In genomic region chr1:61530166-61530565, GRCm38 (mm10) we compare ENCODE assay signal across 14 mouse cellular contexts.
DNase-seq lines count a peak whose midpoint lies in the region; ATAC-seq and TF ChIP-seq lines count a peak whose summit lies in the region.
"Had no signal": no experiment of that assay in that cellular context is flagged by ENCODE, and none has a peak within 500 bp of the region (broad histone marks: within the 10 kb centered on the region; RNA-seq: fewer than 3 reads in every experiment).

No protein-coding gene starts in this region.

- H3K9me3 ChIP-seq in heart, embryonic 12.5 days (replicated peaks) = no peaks in the 10 kb centered on the region
- no peaks in the 10 kb centered on the region for H3K9me3 ChIP-seq in heart, embryonic 11.5 days (replicated peaks; ENCODE audit: control insufficient read depth, low read length)
- no peaks in the 10 kb centered on the region for H3K9me3 ChIP-seq in forebrain, postnatal 0 days (ENCODE audit: low read length)
- no peaks in the 10 kb centered on the region for H3K9me3 ChIP-seq in midbrain, postnatal 0 days (ENCODE audit: low read length)
- H3K9me3 ChIP-seq: liver, embryonic 12.5 days had no signal

- ATAC-seq in heart, embryonic 12.5 days (ENCODE audit: insufficient number of reproducible peaks, low FRiP score) = no peak
- ATAC-seq in heart, embryonic 11.5 days (replicated peaks; ENCODE audit: insufficient number of reproducible peaks, low FRiP score, low TSS enrichment) = no peak
- peak; percentile 40; the same call in 1 of the 2 replicates for ATAC-seq in forebrain, postnatal 0 days
- no peak for ATAC-seq in midbrain, postnatal 0 days (ENCODE audit: low FRiP score)
- ATAC-seq: liver, embryonic 12.5 days had no signal

- WGBS in heart, embryonic 12.5 days = 20% methylated on average over 3 of the region's 3 CpGs
- WGBS in heart, embryonic 11.5 days (ENCODE audit: insufficient replicate concordance) = 20% methylated on average over 3 of the region's 3 CpGs
- WGBS in forebrain, postnatal 0 days = 12% methylated on average over 3 of the region's 3 CpGs
- 16% methylated on average over 3 of the region's 3 CpGs for WGBS in midbrain, postnatal 0 days

- 0 out of 2 replicates have a peak overlapping the region, but pooled peaks have one; percentile 13 for H3K4me2 ChIP-seq in heart, embryonic 12.5 days
- no peak overlapping the region for H3K4me2 ChIP-seq in heart, embryonic 11.5 days
- no peak overlapping the region for H3K4me2 ChIP-seq in forebrain, postnatal 0 days (ENCODE audit: low read depth)
- no peak overlapping the region for H3K4me2 ChIP-seq in midbrain, postnatal 0 days (ENCODE audit: low read depth, low read length, poor library complexity, severe bottlenecking)
- H3K4me2 ChIP-seq: liver, embryonic 12.5 days had no signal

- peak; percentile 64 for DNase-seq in brain, embryonic 14.5 days (ENCODE audit: low read depth)
- no peak for DNase-seq in forebrain, postnatal 0 days
- peak; percentile 46 for DNase-seq in midbrain, postnatal 0 days (ENCODE audit: low spot score)
- DNase-seq in gastrocnemius, adult 8-10 months (ENCODE audit: low spot score in 2 of 2) = no peak
- no peak for DNase-seq in layer of hippocampus, adult 8-10 months (ENCODE audit: low spot score in 2 of 2)
- DNase-seq in left cerebral cortex, adult 11 months (ENCODE audit: low spot score) = no peak
- DNase-seq: adrenal gland, adult 2 months; B cell, adult 2 months; gastrocnemius, postnatal 10 days; heart, postnatal 14 days; kidney, adult 8-10 months had no signal

- H3K36me3 ChIP-seq in heart, embryonic 12.5 days = no peaks in the 10 kb centered on the region
- H3K36me3 ChIP-seq in heart, embryonic 11.5 days (ENCODE audit: control insufficient read depth, insufficient read depth, low read length) = no peaks in the 10 kb centered on the region
- no peaks in the 10 kb centered on the region for H3K36me3 ChIP-seq in forebrain, postnatal 0 days (ENCODE audit: insufficient read depth)
- no peaks in the 10 kb centered on the region for H3K36me3 ChIP-seq in midbrain, postnatal 0 days (ENCODE audit: insufficient read depth, low read length)
- H3K36me3 ChIP-seq: liver, embryonic 12.5 days had no signal

- no peak overlapping the region for H3K27ac ChIP-seq in heart, embryonic 12.5 days (ENCODE audit: poor library complexity, severe bottlenecking)
- H3K27ac ChIP-seq in heart, embryonic 11.5 days (ENCODE audit: low read depth, low read length) = no peak overlapping the region
- H3K27ac ChIP-seq in forebrain, postnatal 0 days (ENCODE audit: low read depth, low read length) = 0 out of 2 replicates have a peak overlapping the region, but pooled peaks have one; percentile 1
- no peak overlapping the region for H3K27ac ChIP-seq in midbrain, postnatal 0 days (ENCODE audit: low read depth, low read length)
- H3K27ac ChIP-seq: liver, embryonic 12.5 days had no signal

- H3K9ac ChIP-seq in heart, embryonic 12.5 days = no peak overlapping the region
- no peak overlapping the region for H3K9ac ChIP-seq in heart, embryonic 11.5 days (ENCODE audit: low read depth, low read length)
- H3K9ac ChIP-seq in forebrain, postnatal 0 days = no peak overlapping the region
- H3K9ac ChIP-seq in midbrain, postnatal 0 days (replicated peaks; ENCODE audit: low read length, poor library complexity, severe bottlenecking) = no peak overlapping the region
- H3K9ac ChIP-seq: liver, embryonic 12.5 days had no signal

- H3K4me3 ChIP-seq in heart, embryonic 12.5 days = no peak overlapping the region
- no peak overlapping the region for H3K4me3 ChIP-seq in heart, embryonic 11.5 days (ENCODE audit: low read depth, low read length)
- H3K4me3 ChIP-seq in forebrain, postnatal 0 days (ENCODE audit: low read depth, low read length) = no peak overlapping the region
- H3K4me3 ChIP-seq in midbrain, postnatal 0 days (ENCODE audit: low read depth, low read length) = no peak overlapping the region
- H3K4me3 ChIP-seq: liver, embryonic 12.5 days had no signal

- H3K4me1 ChIP-seq in heart, embryonic 12.5 days (replicated peaks) = peaks cover 17% of the 10 kb centered on the region
- H3K4me1 ChIP-seq in heart, embryonic 11.5 days (ENCODE audit: control insufficient read depth, insufficient read depth, low read length) = peaks cover 10% of the 10 kb centered on the region
- H3K4me1 ChIP-seq in forebrain, postnatal 0 days (ENCODE audit: insufficient read depth) = no peaks in the 10 kb centered on the region
- peaks cover 5% of the 10 kb centered on the region; the same call in 1 of the 2 replicates for H3K4me1 ChIP-seq in midbrain, postnatal 0 days (ENCODE audit: insufficient read depth, low read length)
- H3K4me1 ChIP-seq: liver, embryonic 12.5 days had no signal

- TF ChIP-seq CTCF in brain, embryonic 14.5 days (IDR thresholded peaks at IDR 0.05; ENCODE audit: borderline replicate concordance, extremely low read depth, insufficient read depth, insufficient read length) = no peak
- TF ChIP-seq CTCF in forebrain, postnatal 0 days (IDR thresholded peaks at IDR 0.05; ENCODE audit: low read depth) = no peak
- TF ChIP-seq CTCF in midbrain, postnatal 0 days (IDR thresholded peaks at IDR 0.05) = no peak

- no peak for TF ChIP-seq POLR2A in brain, embryonic 14.5 days (IDR thresholded peaks at IDR 0.05; ENCODE audit: borderline replicate concordance, extremely low read depth, insufficient read depth, insufficient read length, poor library complexity, severe bottlenecking)

- H3K27me3 ChIP-seq in heart, embryonic 12.5 days (replicated peaks) = no peaks in the 10 kb centered on the region
- no peaks in the 10 kb centered on the region for H3K27me3 ChIP-seq in heart, embryonic 11.5 days (ENCODE audit: control insufficient read depth, insufficient read depth, low read length)
- H3K27me3 ChIP-seq in forebrain, postnatal 0 days (ENCODE audit: insufficient read depth, low read length) = no peaks in the 10 kb centered on the region
- H3K27me3 ChIP-seq in midbrain, postnatal 0 days (ENCODE audit: insufficient read depth, low read length) = no peaks in the 10 kb centered on the region
- H3K27me3 ChIP-seq: liver, embryonic 12.5 days had no signal

Comparison
In these comparisons a context has a peak if more than half of its experiments do, and no peak if none do; other contexts are left out.
1. DNase-seq: peak in brain, embryonic 14.5 days (single experiment) and midbrain, postnatal 0 days (single experiment); none in forebrain, postnatal 0 days (single experiment), gastrocnemius, adult 8-10 months (0 of 2), layer of hippocampus, adult 8-10 months (0 of 2) and left cerebral cortex, adult 11 months (single experiment).